9 mouse cellular contexts compared by ENCODE assay signal in the genomic region with DNA sequence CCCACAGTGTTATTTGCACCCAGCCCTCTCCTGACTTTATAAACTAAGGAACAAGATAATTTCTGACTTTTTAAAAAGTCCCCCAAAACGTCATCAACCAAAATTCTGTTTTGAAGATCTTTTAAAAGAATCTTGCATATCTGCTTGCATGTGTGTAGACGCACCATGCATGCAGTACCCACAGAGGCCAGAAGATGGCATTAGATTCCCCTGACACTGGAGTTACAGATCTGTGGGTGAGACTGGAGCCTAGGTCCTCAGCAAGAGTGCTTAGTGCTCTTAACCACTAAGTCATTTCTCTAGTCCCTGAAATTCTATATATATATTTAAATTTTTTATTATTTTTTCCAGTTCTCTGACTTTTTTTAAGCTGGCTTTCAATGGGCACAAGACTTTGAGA.
DNase-seq lines count a peak whose midpoint lies in the region; ATAC-seq and TF ChIP-seq lines count a peak whose summit lies in the region.
"Had no signal": no experiment of that assay in that cellular context is flagged by ENCODE, and none has a peak within 500 bp of the region (broad histone marks: within the 10 kb centered on the region; RNA-seq: fewer than 3 reads in every experiment).

No protein-coding gene starts in this region.

- DNase-seq in kidney, adult 2 months, result peak; percentile 73
- DNase-seq in ZHBTc4 (ENCODE audit: low read depth, low spot score), result peak; percentile 75
- DNase-seq in embryonic facial prominence, embryonic 10.5 days (ENCODE audit: low spot score), result peak; percentile 73
- peak; percentile 77 for DNase-seq in kidney, postnatal 10 days

- no peaks in the 10 kb centered on the region for H3K36me3 ChIP-seq in kidney, adult 2 months (ENCODE audit: control insufficient read depth, insufficient read depth, low read length)
- no peaks in the 10 kb centered on the region for H3K36me3 ChIP-seq in kidney, embryonic 14.5 days (ENCODE audit: control insufficient read depth, insufficient read depth, low read length)
- no peaks in the 10 kb centered on the region for H3K36me3 ChIP-seq in C2C12 (ENCODE audit: control insufficient read depth, insufficient read depth)
- H3K36me3 ChIP-seq in embryonic facial prominence, embryonic 10.5 days (replicated peaks), result no peaks in the 10 kb centered on the region
- H3K36me3 ChIP-seq: limb, embryonic 13.5 days had no signal

- peak; percentile 70 for TF ChIP-seq CTCF in kidney, adult 2 months (conservative IDR thresholded peaks at IDR 0.05; ENCODE audit: insufficient read depth, insufficient read length, low read depth, low read length)
- TF ChIP-seq CTCF in C2C12 (IDR thresholded peaks at IDR 0.05; ENCODE audit: control insufficient read depth, insufficient read depth, insufficient read length), result peak; percentile 44

- no peak overlapping the region for H3K27ac ChIP-seq in kidney, adult 2 months (ENCODE audit: insufficient read depth, low read depth, low read length)
- no peak overlapping the region for H3K27ac ChIP-seq in kidney, embryonic 14.5 days (ENCODE audit: low read depth, low read length)
- H3K27ac ChIP-seq in embryonic facial prominence, embryonic 10.5 days (replicated peaks), result no peak overlapping the region
- H3K27ac ChIP-seq: limb, embryonic 13.5 days had no signal

- H3K27me3 ChIP-seq in kidney, adult 2 months (replicated peaks; ENCODE audit: control insufficient read depth, insufficient read depth, low read length), result no peaks in the 10 kb centered on the region
- H3K27me3 ChIP-seq in kidney, embryonic 14.5 days (ENCODE audit: control insufficient read depth, insufficient read depth, low read length), result no peaks in the 10 kb centered on the region
- H3K27me3 ChIP-seq in C2C12 (ENCODE audit: control insufficient read depth, insufficient read depth, insufficient read length), result peaks cover 5% of the 10 kb centered on the region
- no peaks in the 10 kb centered on the region for H3K27me3 ChIP-seq in embryonic facial prominence, embryonic 10.5 days (replicated peaks; ENCODE audit: low read depth, poor library complexity, severe bottlenecking)
- H3K27me3 ChIP-seq: limb, embryonic 13.5 days had no signal

- no peak overlapping the region for H3K9ac ChIP-seq in kidney, embryonic 14.5 days (ENCODE audit: low read depth, low read length)
- H3K9ac ChIP-seq: limb, embryonic 13.5 days had no signal

- H3K4me1 ChIP-seq in kidney, adult 2 months (ENCODE audit: control insufficient read depth, insufficient read depth, low read length), result no peaks in the 10 kb centered on the region
- H3K4me1 ChIP-seq in kidney, embryonic 14.5 days (ENCODE audit: control insufficient read depth, insufficient read depth, low read length), result no peaks in the 10 kb centered on the region
- H3K4me1 ChIP-seq in embryonic facial prominence, embryonic 10.5 days, result no peaks in the 10 kb centered on the region
- H3K4me1 ChIP-seq: limb, embryonic 13.5 days had no signal

- no peaks in the 10 kb centered on the region for H3K79me2 ChIP-seq in C2C12 (ENCODE audit: control insufficient read depth, insufficient read depth)

- ATAC-seq in kidney, embryonic 14.5 days (ENCODE audit: low FRiP score, low TSS enrichment), result no peak
- ATAC-seq in neutrophil, adult 5-6 weeks (ENCODE audit: extremely low read depth, insufficient number of reproducible peaks, low FRiP score, poor library complexity, severe bottlenecking), result 0 out of 2 replicates have a peak, but pooled peaks have one; percentile 30
- ATAC-seq in inflammation-experienced regulatory T-cells, adult 6 months, result no peak

- TF ChIP-seq POLR2A in kidney, adult 2 months (IDR thresholded peaks at IDR 0.05; ENCODE audit: low read depth, low read length), result no peak

- H3K4me3 ChIP-seq in kidney, adult 2 months (ENCODE audit: insufficient read depth, low read depth, low read length), result no peak overlapping the region
- H3K4me3 ChIP-seq in kidney, embryonic 14.5 days (ENCODE audit: low read length), result no peak overlapping the region
- no peak overlapping the region for H3K4me3 ChIP-seq in C2C12 (ENCODE audit: insufficient read depth, poor library complexity, severe bottlenecking)
- H3K4me3 ChIP-seq in embryonic facial prominence, embryonic 10.5 days, result no peak overlapping the region
- H3K4me3 ChIP-seq: limb, embryonic 13.5 days had no signal

- 51% methylated on average over 2 of the region's 2 CpGs for WGBS in kidney, adult 2 months
- 42% methylated on average over 2 of the region's 2 CpGs for WGBS in kidney, embryonic 14.5 days
- WGBS in embryonic facial prominence, embryonic 10.5 days, result 36% methylated on average over 2 of the region's 2 CpGs

- no peaks in the 10 kb centered on the region for H3K9me3 ChIP-seq in kidney, embryonic 14.5 days (ENCODE audit: control insufficient read depth, low read length)
- H3K9me3 ChIP-seq in embryonic facial prominence, embryonic 10.5 days, result no peaks in the 10 kb centered on the region
- H3K9me3 ChIP-seq: limb, embryonic 13.5 days had no signal

- H3K4me2 ChIP-seq in kidney, embryonic 14.5 days (replicated peaks; ENCODE audit: low read depth, low read length), result no peak overlapping the region
- H3K4me2 ChIP-seq: limb, embryonic 13.5 days had no signal

- H3ac ChIP-seq in C2C12 (ENCODE audit: control insufficient read depth, insufficient read length, low read depth), result no peak overlapping the region

- no peaks in the 10 kb centered on the region for H3K79me3 ChIP-seq in C2C12 (ENCODE audit: low read depth)

TF ChIP-seq in C2C12, 6 proteins besides CTCF, POLR2A, EP300 and RAD21:
- TF ChIP-seq MYOG (IDR thresholded peaks at IDR 0.05; ENCODE audit: control insufficient read depth, extremely low read depth, insufficient read length) (no peak), MYOD1 (IDR thresholded peaks at IDR 0.05; ENCODE audit: control insufficient read depth, insufficient read length, low read depth) (no peak), USF1 (IDR thresholded peaks at IDR 0.05; ENCODE audit: low read depth) (no peak), CEBPB (IDR thresholded peaks at IDR 0.05; ENCODE audit: low read depth) (no peak), FOSL1 (IDR thresholded peaks at IDR 0.05; ENCODE audit: insufficient read depth, low read length, poor library complexity, severe bottlenecking) (no peak), MAX (IDR thresholded peaks at IDR 0.05) (no peak)
